Comparison of ENCODE assay signal across 28 mouse cellular contexts in genomic region chr1:105489456-105489855, GRCm38 (mm10).
DNase-seq lines count a peak whose midpoint lies in the region; ATAC-seq and TF ChIP-seq lines count a peak whose summit lies in the region.
"Had no signal": no experiment of that assay in that cellular context is flagged by ENCODE, and none has a peak within 500 bp of the region (broad histone marks: within the 10 kb centered on the region; RNA-seq: fewer than 3 reads in every experiment).

No protein-coding gene starts in this region.

- peak; percentile 17 for DNase-seq in cerebellum, adult 9-11 months
- no peak for DNase-seq in cerebellum, adult 11-12 months
- DNase-seq in hindbrain, embryonic 11.5 days (ENCODE audit: low spot score), result no peak
- no peak for DNase-seq in hindbrain, embryonic 14.5 days (ENCODE audit: low spot score)
- peak; percentile 6 for DNase-seq in G1E (ENCODE audit: low spot score)
- DNase-seq in telencephalon, adult 2 months (ENCODE audit: low read depth, low spot score), result peak; percentile 29
- DNase-seq in B cell, adult 2 months, result no peak
- DNase-seq: adrenal gland, adult 8-10 months; adrenal gland, postnatal 25 days; cerebellum, adult 11 months; cerebellum, adult 8-10 months; cerebellum, postnatal 25 days; gastrocnemius, postnatal 25 days; heart, adult 2 months; heart, postnatal 14 days; heart, postnatal 4 days; kidney, adult 11 months had no signal

- 79% methylated on average over 3 of the region's 3 CpGs for WGBS in hindbrain, embryonic 11.5 days
- 77% methylated on average over 3 of the region's 3 CpGs for WGBS in hindbrain, embryonic 14.5 days

- no peak overlapping the region for H3K27ac ChIP-seq in hindbrain, embryonic 11.5 days (ENCODE audit: low read depth, low read length)
- no peak overlapping the region for H3K27ac ChIP-seq in hindbrain, embryonic 14.5 days
- H3K27ac ChIP-seq: embryonic facial prominence, embryonic 12.5 days; embryonic facial prominence, embryonic 15.5 days; forebrain, embryonic 12.5 days; forebrain, embryonic 15.5 days; heart, adult 2 months; heart, embryonic 10.5 days; heart, embryonic 13.5 days; hindbrain, embryonic 12.5 days; intestine, embryonic 15.5 days had no signal

- H3K4me1 ChIP-seq in hindbrain, embryonic 11.5 days (replicated peaks; ENCODE audit: control insufficient read depth, insufficient read depth, low read length), result no peaks in the 10 kb centered on the region
- no peaks in the 10 kb centered on the region for H3K4me1 ChIP-seq in hindbrain, embryonic 14.5 days (replicated peaks; ENCODE audit: control insufficient read depth, insufficient read depth, low read length)
- no peaks in the 10 kb centered on the region for H3K4me1 ChIP-seq in G1E (ENCODE audit: insufficient read depth, low read depth, low read length)
- H3K4me1 ChIP-seq: embryonic facial prominence, embryonic 12.5 days; embryonic facial prominence, embryonic 15.5 days; forebrain, embryonic 12.5 days; forebrain, embryonic 15.5 days; heart, embryonic 10.5 days; heart, embryonic 13.5 days; hindbrain, embryonic 12.5 days; intestine, embryonic 15.5 days had no signal

- ATAC-seq in hindbrain, embryonic 11.5 days (ENCODE audit: low FRiP score), result peak; percentile 22; the same call in 1 of the 2 replicates
- ATAC-seq in hindbrain, embryonic 14.5 days (ENCODE audit: low FRiP score), result no peak
- ATAC-seq in G1E (ENCODE audit: extremely low read depth, insufficient number of reproducible peaks, low FRiP score, poor library complexity, severe bottlenecking), result no peak
- ATAC-seq: activated CD4-positive, CD25-positive, alpha-beta regulatory T cell, adult 4 months; CD4-positive, CD25-positive, alpha-beta regulatory T cell, adult 4 months; forebrain, embryonic 15.5 days; hindbrain, embryonic 16.5 days; intestine, embryonic 15.5 days had no signal

- H3K4me3 ChIP-seq in hindbrain, embryonic 11.5 days (ENCODE audit: low read depth, low read length), result no peak overlapping the region
- no peak overlapping the region for H3K4me3 ChIP-seq in hindbrain, embryonic 14.5 days (replicated peaks; ENCODE audit: low read length)
- no peak overlapping the region for H3K4me3 ChIP-seq in G1E (ENCODE audit: low read depth, low read length)
- H3K4me3 ChIP-seq: embryonic facial prominence, embryonic 12.5 days; embryonic facial prominence, embryonic 15.5 days; forebrain, embryonic 12.5 days; forebrain, embryonic 15.5 days; heart, adult 2 months; heart, embryonic 10.5 days; heart, embryonic 13.5 days; hindbrain, embryonic 12.5 days; intestine, embryonic 15.5 days had no signal

- H3K9ac ChIP-seq in hindbrain, embryonic 11.5 days (ENCODE audit: low read depth, low read length), result no peak overlapping the region
- no peak overlapping the region for H3K9ac ChIP-seq in hindbrain, embryonic 14.5 days
- H3K9ac ChIP-seq: embryonic facial prominence, embryonic 12.5 days; embryonic facial prominence, embryonic 15.5 days; forebrain, embryonic 12.5 days; forebrain, embryonic 15.5 days; heart, embryonic 13.5 days; hindbrain, embryonic 12.5 days; intestine, embryonic 15.5 days had no signal

- no peak for TF ChIP-seq CTCF in G1E (IDR thresholded peaks at IDR 0.05; ENCODE audit: low read depth, low read length)

- H3K36me3 ChIP-seq in hindbrain, embryonic 11.5 days (ENCODE audit: control insufficient read depth, insufficient read depth, low read length), result no peaks in the 10 kb centered on the region
- H3K36me3 ChIP-seq in hindbrain, embryonic 14.5 days (replicated peaks; ENCODE audit: control insufficient read depth, insufficient read depth), result no peaks in the 10 kb centered on the region
- H3K36me3 ChIP-seq in G1E (replicated peaks), result no peaks in the 10 kb centered on the region
- H3K36me3 ChIP-seq: embryonic facial prominence, embryonic 12.5 days; embryonic facial prominence, embryonic 15.5 days; forebrain, embryonic 12.5 days; forebrain, embryonic 15.5 days; heart, embryonic 10.5 days; heart, embryonic 13.5 days; hindbrain, embryonic 12.5 days; intestine, embryonic 15.5 days had no signal

- no peaks in the 10 kb centered on the region for H3K27me3 ChIP-seq in hindbrain, embryonic 11.5 days (ENCODE audit: control insufficient read depth, insufficient read depth, low read length)
- H3K27me3 ChIP-seq in hindbrain, embryonic 14.5 days (ENCODE audit: control insufficient read depth, insufficient read depth, low read length), result no peaks in the 10 kb centered on the region
- H3K27me3 ChIP-seq in G1E (ENCODE audit: insufficient read depth, low read length), result no peaks in the 10 kb centered on the region
- H3K27me3 ChIP-seq: embryonic facial prominence, embryonic 12.5 days; embryonic facial prominence, embryonic 15.5 days; forebrain, embryonic 12.5 days; forebrain, embryonic 15.5 days; heart, embryonic 13.5 days; hindbrain, embryonic 12.5 days; intestine, embryonic 15.5 days had no signal

- no peaks in the 10 kb centered on the region for H3K9me3 ChIP-seq in hindbrain, embryonic 11.5 days (ENCODE audit: control insufficient read depth, low read length)
- no peaks in the 10 kb centered on the region for H3K9me3 ChIP-seq in hindbrain, embryonic 14.5 days (ENCODE audit: control insufficient read depth, low read length)
- H3K9me3 ChIP-seq in G1E (replicated peaks), result no peaks in the 10 kb centered on the region
- H3K9me3 ChIP-seq: embryonic facial prominence, embryonic 12.5 days; embryonic facial prominence, embryonic 15.5 days; forebrain, embryonic 12.5 days; forebrain, embryonic 15.5 days; heart, embryonic 10.5 days; heart, embryonic 13.5 days; hindbrain, embryonic 12.5 days; intestine, embryonic 15.5 days had no signal

- no peak overlapping the region for H3K4me2 ChIP-seq in hindbrain, embryonic 11.5 days (replicated peaks; ENCODE audit: low read depth, low read length)
- no peak overlapping the region for H3K4me2 ChIP-seq in hindbrain, embryonic 14.5 days (replicated peaks)
- H3K4me2 ChIP-seq: embryonic facial prominence, embryonic 12.5 days; embryonic facial prominence, embryonic 15.5 days; forebrain, embryonic 12.5 days; forebrain, embryonic 15.5 days; heart, embryonic 13.5 days; hindbrain, embryonic 12.5 days; intestine, embryonic 15.5 days had no signal

Comparison
In these comparisons a context has a peak if more than half of its experiments do, and no peak if none do; other contexts are left out.
1. DNase-seq: peak in cerebellum, adult 9-11 months (single experiment), G1E (single experiment) and telencephalon, adult 2 months (single experiment); none in cerebellum, adult 11-12 months (single experiment), hindbrain, embryonic 11.5 days (single experiment), hindbrain, embryonic 14.5 days (single experiment) and B cell, adult 2 months (0 of 2).